Mouse (Mus musculus) thymus, adult 2 months (tissue): ENCODE measurements at regions not wholly inside any gene's neighbourhood (a gene's known extent, or its start where the extent isn't known, plus 50 kb on each side); places are given as distances from the start of the nearest gene placed in this dataset.

ENCODE experiments used
- DNase-seq: peaks from one replicate; pipeline ENCODE4 v3.0.0; 2021
- H3K27ac ChIP-seq: fragments of 200-500 bp; 2 replicates; pipeline ENCODE4 v1.5.1; 2012; ENCODE audit warnings: low read length, control low read depth; ENCODE audit not compliant: control insufficient read depth, insufficient read depth
- H3K27me3 ChIP-seq: fragments of 200-500 bp; 2 replicates; pipeline ENCODE4 v1.6.1; 2012; ENCODE audit warnings: mild to moderate bottlenecking, low read length, moderate library complexity, mixed read lengths; ENCODE audit not compliant: control insufficient read depth, insufficient read depth
- H3K36me3 ChIP-seq: fragments of 200-500 bp; 2 replicates; pipeline ENCODE4 v1.6.1; 2012; ENCODE audit warnings: mild to moderate bottlenecking, low read length, moderate library complexity; ENCODE audit not compliant: control insufficient read depth, insufficient read depth
- H3K4me1 ChIP-seq: fragments of 200-500 bp; replicated peaks from 2 replicates; pipeline ENCODE4 v1.6.1; 2012; ENCODE audit warnings: low read length; ENCODE audit not compliant: control insufficient read depth, insufficient read depth
- H3K4me3 ChIP-seq: fragments of 200-500 bp; 2 replicates; pipeline ENCODE4 v1.5.1; 2012; ENCODE audit warnings: mild to moderate bottlenecking, low read length, control low read depth, moderate library complexity; ENCODE audit not compliant: control insufficient read depth, insufficient read depth
- CTCF ChIP-seq: fragments of 200-500 bp; IDR thresholded peaks from 2 replicates; pipeline ENCODE4 v1.5.1; 2012; ENCODE audit warnings: mild to moderate bottlenecking, control low read depth, low read length, moderate library complexity, borderline replicate concordance; ENCODE audit not compliant: control insufficient read depth, poor library complexity, insufficient read depth; ENCODE audit errors: extremely low read depth
- POLR2A ChIP-seq: fragments of 200-500 bp; IDR thresholded peaks from 2 replicates; pipeline ENCODE4 v1.6.1; 2012; ENCODE audit warnings: mild to moderate bottlenecking, low read length, control low read depth, moderate library complexity; ENCODE audit not compliant: control insufficient read depth, poor library complexity, insufficient read depth; ENCODE audit errors: extremely low read depth
- WGBS: fragments of 180-500 bp; shearing (Covaris S2); methylation state at CpG from one replicate; pipeline ENCODE4 v1.1.7; 2018; 5-methylcytosine and 5-hydroxymethylcytosine counted together

DNA sequence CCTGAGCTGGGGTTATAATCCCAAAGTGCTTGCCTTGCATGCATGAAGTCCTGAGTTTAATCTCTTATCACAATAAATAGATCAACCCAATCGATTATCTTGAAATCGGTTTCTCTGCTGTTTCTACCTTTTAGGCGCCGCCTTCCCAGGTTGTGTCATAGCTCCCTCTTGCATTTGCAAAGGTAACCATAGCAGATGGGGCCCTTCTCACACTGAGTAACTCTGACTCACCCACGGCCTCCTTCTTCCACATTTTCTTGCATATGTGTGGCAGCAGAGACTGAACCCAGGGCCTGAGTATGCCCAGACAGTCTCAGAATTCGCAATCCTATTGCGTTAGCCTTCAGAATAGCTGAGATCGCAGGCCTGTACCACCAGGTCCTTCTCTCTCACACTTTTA is 570.7 kb upstream of the Gm10131 start:
- Histone ChIP-seq H3K27me3 (no peaks in the 10 kb centered on the region), H3K4me1 (no peaks in the 10 kb centered on the region), H3K4me3 (no peak overlapping the region), H3K36me3 (no peaks in the 10 kb centered on the region), H3K27ac (no peak overlapping the region)
- TF ChIP-seq CTCF: no peak
- no peak for TF ChIP-seq POLR2A
- DNase-seq: no peak
- WGBS: 95% methylated on average over 8 of the region's 8 CpGs

DNA sequence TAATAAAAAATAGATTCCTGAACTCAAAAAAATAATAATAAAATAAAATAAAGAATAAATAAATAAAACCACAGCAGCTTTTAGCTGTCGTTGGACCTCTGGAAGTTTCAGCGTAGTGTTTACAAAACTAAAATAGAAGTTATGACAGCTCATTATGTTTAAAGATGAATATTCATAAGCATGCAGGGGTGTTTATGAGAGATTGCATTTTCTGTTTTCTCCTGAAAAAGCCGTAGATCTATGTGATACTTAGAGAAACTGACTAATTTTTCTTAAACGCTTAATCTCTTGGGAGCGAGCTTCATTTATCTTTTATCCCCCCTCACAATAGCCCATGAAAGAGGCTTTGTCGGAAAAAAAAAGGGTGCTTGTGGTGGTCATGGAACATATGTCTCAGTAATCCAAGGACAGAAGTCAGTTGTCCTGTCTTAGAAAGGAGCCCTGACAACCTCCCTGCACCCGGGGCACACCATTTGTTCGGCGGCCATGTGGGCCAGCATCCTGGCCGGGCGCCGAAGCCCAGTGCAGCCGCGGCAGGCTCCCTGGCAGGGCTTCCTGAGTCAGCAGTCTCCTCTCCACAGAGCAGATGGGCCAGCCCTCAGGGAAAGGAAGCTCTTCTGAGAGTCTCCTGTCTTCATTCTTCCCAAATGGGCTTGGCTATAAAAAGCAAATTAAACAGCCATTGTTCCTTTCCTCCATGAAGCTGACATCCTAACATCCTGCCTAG is 568.2 kb upstream of the Gm10131 start:
- no peak for TF ChIP-seq POLR2A
- no peak overlapping the region for H3K27ac ChIP-seq
- WGBS: 81% methylated on average over 14 of the region's 14 CpGs
- DNase-seq: no peak
- H3K4me1 ChIP-seq: peaks cover 3% of the 10 kb centered on the region; the same call in 1 of the 2 replicates
- no peaks in the 10 kb centered on the region for H3K36me3 ChIP-seq
- H3K4me3 ChIP-seq: no peak overlapping the region
- H3K27me3 ChIP-seq: no peaks in the 10 kb centered on the region

DNA sequence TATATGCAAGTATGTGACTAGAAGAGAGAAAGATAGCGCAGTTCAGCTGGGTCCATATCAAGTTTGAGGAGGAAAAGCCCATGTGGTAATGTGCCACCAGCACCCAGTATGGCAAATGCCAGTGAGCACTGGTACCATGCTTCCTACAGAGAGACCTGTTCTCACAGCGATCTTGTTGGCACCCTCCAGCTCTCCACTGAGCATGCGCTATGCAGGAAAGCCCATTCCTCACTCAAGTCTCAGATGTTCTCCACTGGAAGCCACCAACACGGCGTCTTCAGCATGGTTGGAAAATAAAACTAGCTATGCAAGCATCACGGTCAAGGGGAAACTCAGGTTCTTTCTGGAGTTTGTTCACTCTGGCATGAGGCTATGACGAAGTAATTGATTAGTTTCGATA is 567.3 kb upstream of the Gm10131 start:
- H3K36me3 ChIP-seq: no peaks in the 10 kb centered on the region
- DNase-seq: no peak
- no peak for TF ChIP-seq CTCF
- no peak for TF ChIP-seq POLR2A
- H3K27ac ChIP-seq: no peak overlapping the region
- no peak overlapping the region for H3K4me3 ChIP-seq
- WGBS: 98% methylated on average over 8 of the region's 8 CpGs
- peaks cover 6% of the 10 kb centered on the region; the same call in 1 of the 2 replicates for H3K4me1 ChIP-seq
- H3K27me3 ChIP-seq: no peaks in the 10 kb centered on the region

DNA sequence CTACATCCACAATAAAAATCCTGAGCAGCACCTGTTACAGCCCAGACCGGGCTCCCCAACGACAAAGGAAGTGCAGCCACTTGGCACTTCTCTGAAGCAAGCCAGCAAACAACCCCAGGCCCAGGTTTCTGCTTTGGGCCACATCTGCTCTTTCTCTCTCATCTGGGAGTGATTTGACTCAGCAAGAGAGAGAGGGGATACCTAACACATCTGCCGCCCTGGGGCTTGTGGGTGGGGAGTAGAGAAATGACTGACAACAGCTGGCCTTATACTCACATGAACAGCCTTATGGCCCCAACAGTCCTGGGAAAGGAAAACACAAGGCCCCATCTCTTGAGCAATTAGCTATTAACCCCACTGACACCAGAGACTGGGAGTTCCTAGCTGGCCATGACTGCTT is 560.2 kb upstream of the Gm10131 start:
- peak overlapping the region; percentile 91 for H3K27ac ChIP-seq
- no peaks in the 10 kb centered on the region for H3K36me3 ChIP-seq
- H3K4me3 ChIP-seq: no peak overlapping the region
- 3% methylated on average over 3 of the region's 3 CpGs for WGBS
- peaks cover 42% of the 10 kb centered on the region for H3K4me1 ChIP-seq
- H3K27me3 ChIP-seq: no peaks in the 10 kb centered on the region
- TF ChIP-seq POLR2A: 0 out of 2 replicates have a peak, but pooled peaks have one; percentile 30
- no peak for TF ChIP-seq CTCF
- DNase-seq: peak; percentile 81

DNA sequence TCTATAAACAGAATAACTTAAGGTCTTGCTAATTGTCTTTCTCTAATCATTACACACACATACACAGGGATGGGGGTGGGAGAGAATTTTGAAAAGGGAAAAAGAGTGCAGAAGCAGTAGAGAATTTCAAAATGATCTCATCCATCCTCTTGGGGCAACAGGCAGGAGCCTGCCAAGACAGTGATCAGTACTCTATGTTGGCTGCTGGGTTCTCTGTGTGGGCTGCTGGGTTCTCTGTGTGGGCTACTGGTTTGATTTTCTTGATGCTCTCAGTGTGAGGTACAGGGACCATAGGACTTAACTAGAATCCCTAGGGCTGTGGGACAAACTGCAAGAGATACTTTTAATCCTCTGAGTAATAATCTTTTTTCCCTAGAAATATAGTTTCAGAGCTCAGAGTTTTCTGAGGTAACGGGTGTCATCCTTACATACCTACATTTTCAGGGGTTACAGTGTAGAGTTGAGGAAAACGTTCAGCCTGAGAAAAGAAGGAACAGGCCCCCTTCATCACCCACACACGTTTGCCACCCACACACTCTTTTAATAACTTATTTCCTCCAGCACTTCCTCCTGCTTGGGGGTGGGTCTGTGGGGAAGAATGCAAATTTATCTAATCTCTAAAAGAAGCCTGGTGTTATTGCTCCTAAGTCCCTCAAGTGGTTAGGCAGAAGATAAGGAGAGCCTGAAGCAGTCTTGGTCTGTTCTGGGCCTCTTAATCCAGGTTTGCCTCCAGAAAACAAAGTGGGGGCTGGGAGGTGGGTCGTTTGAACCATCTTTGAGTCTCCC is 559.6 kb upstream of the Gm10131 start:
- DNase-seq: no peak
- H3K27me3 ChIP-seq: no peaks in the 10 kb centered on the region
- H3K4me1 ChIP-seq: peaks cover 42% of the 10 kb centered on the region
- TF ChIP-seq POLR2A (no peak), CTCF (no peak)
- H3K27ac ChIP-seq: peak overlapping the region; percentile 91
- no peak overlapping the region for H3K4me3 ChIP-seq
- H3K36me3 ChIP-seq: no peaks in the 10 kb centered on the region
- 5% methylated on average over 4 of the region's 4 CpGs for WGBS

DNA sequence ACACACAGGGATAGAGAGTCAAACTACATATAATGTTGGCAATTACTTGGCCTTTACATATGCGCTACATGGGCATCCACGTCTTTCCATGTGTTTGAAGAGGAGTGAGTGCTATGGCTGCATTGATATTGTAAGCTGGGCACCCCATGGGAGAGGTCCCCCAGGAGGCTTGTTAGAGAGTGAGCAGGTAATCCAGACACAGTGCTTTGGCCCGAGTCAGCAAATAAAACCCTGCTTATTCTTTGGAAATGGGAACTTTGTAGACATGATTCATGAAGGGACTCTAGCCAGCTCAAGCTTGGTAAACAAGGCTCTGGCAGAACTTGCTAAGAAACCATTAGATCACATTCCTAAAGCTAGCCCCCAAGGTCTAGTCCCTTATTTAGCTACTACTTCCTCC is 557.6 kb upstream of the Gm10131 start:
- DNase-seq: no peak
- TF ChIP-seq POLR2A (no peak), CTCF (no peak)

More for the DNA sequence above, 557.6 kb upstream of the Gm10131 start:
- Histone ChIP-seq H3K27ac (no peak overlapping the region; the same call in 1 of the 2 replicates), H3K4me3 (no peak overlapping the region), H3K4me1 (peaks cover 36% of the 10 kb centered on the region), H3K27me3 (no peaks in the 10 kb centered on the region), H3K36me3 (no peaks in the 10 kb centered on the region)
- WGBS: 90% methylated on average over 3 of the region's 3 CpGs
